Mouse (Mus musculus): ENCODE data around the gene Arvcf.

The Arvcf gene

DNA sequence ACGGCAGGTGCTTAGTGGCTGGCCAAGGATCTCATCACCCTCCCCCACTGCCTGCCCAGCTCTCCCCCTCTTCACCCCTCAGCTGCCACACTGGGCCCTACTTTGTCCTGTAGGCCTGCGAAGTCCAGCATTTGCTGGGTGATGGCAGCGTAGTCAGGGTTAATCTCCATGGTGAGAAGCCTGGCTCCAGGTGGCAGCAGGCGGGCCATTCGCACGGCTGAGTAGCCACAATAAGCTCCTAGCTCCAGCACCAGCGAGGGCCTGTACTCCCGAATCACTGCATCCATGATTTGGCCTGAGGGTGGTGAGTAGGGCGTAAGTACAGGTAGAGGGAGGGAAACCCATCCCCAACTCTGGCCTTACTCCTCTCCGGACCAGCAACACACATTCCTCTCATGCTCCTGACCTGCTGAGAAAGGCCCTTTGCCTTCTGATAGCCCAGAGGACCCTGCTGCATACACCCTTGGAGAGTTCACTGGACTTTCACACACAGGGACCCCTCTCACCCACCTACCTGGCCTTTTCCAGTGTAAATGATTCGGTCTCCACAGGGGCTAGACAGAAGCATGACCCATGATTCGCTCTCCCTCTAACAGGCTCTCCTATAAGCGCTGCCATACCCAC is 63.2 kb downstream of the Arvcf start:
- DNase-seq: peak in 1 of 2 experiments; percentile 54

DNA sequence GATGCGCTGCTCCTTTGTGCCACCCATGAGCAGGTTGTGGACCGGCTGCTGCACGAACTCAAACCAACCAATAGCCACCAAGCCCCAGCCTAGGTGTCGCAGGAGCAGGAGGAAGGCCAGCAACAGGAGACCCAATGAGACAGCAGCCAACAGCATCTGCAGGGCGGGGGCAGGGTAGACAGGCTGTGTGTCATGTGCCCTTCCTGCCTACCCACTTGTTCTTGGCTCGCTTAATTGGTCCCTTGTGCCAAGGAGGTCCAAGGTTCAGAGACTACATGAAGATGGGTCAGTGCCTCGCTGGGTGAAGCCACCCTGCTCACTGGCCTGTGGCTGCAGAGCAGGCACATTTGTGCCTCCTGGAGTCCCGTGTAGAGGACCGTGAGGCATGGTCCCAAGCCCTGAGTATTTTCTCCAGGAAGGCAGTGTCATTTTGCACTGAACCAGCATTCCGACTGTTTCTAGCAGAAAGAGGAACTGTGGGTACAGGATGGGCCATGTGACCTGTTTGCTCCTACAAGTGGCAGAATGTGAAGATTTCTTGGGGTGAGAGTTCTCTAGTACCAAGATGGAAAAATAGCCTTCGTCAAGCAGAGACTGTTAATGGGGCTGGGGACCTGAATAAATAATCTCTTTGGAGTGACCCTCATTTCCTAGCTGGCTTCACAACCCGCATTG is 64.0 kb downstream of the Arvcf start:
- DNase-seq: peak; percentile 51 to 58

DNA sequence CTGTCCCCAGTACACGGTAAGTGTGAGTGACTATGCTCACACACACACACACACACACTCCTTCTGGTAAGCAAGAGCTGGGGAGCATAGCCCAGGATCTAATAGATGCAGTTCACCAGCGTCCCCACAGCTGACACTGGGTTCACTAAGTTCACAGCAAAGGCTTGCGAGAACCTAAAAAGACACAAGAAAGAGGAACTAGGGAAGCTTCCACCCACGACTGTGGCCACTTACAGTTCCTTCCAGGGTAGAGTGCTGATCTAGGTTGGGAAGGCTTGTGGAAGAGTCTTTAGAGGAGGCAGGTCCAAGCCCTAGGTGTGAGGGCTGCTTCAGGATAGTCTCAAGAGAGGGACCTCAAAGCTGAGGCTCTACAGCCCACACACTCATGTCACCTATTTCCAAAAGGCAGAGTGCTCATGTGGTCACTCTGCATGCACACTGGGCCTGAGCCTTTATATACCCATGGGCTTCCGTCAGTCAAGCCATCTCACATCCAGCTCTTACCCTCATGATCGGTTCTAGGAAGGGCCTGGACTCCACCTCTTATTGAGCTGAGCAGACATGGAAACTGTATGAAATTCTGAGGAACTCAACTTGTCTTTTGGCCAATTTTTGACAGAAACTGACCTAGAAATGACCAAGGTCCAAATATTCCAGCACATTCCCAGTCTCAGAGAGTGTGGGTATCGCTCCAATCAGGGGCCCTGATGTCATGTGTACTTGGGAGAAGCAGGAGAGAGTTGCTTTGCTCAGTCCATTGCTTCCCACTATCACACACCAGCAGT is 65.2 kb downstream of the Arvcf start:
- DNase-seq: no peak

DNA sequence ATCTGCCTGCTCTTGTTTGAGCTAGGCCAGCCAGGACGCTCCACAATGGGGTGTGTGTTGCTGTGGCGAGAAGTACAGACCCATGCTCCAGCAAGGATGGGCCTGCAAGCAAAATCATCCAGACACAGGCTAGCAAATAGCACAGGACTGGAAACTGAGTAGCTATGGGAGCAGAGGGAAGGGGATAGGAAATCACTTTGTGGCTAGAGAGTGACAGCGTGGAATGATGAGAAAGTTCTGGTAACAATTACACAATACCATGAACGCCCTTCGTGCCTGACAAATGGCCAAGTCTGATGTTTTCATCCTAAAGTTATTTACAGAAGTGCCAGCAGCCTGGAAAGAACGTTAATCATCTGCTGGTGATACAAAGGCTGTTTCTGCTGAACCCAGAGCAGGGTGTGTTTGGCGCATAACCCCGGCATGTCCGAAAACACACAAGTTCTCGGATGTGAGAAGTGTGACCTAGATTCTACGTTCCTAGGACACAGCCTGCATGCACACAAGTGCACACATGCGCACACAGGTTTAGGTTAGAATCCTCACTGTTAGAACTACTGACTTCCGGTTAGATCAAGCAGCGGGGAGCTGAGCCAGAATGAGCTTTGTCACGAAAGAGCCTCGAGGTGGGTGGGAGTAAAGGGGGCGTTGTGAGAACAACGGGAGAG is 68.2 kb downstream of the Arvcf start:
- no peak for DNase-seq

DNA sequence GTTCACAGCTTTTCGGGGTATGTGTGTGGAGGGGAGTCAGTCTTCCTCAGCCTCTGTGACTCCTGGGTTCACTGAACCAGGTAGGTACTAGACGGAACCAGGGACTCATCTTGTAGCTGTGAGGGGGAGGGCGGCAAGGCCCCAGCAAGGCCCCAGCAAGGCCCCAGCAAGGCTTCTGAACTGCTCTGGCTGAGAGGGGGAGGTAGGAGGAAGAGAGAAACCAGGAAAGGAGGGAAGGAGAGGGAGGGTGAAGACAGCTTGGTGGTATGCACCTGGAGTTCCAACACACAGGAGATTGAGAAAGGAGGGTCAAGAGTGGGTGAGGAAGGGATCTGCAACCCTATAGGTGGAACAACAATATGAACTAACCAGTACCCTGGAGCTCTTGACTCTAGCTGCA is 68.9 kb downstream of the Arvcf start:
- DNase-seq: no peak

DNA sequence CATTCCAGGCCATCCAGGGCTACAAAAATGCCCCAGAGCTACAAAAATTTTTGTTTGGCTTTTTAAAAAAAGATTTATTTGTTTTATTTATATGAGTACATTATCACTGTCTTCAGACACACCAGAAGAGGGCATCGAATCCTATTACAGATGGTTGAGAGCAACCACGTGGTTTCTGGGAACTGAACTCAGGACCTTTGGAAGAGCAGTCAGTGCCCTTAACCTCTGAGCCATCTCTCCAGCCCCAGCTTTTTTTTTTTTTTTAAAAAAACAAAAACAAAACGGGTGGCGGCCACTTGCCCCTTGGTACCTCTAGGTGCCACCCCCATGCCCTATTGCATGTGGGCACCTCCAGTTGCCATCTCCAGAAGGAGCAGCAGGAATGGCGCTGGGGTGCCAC is 69.5 kb downstream of the Arvcf start:
- DNase-seq: no peak

DNA sequence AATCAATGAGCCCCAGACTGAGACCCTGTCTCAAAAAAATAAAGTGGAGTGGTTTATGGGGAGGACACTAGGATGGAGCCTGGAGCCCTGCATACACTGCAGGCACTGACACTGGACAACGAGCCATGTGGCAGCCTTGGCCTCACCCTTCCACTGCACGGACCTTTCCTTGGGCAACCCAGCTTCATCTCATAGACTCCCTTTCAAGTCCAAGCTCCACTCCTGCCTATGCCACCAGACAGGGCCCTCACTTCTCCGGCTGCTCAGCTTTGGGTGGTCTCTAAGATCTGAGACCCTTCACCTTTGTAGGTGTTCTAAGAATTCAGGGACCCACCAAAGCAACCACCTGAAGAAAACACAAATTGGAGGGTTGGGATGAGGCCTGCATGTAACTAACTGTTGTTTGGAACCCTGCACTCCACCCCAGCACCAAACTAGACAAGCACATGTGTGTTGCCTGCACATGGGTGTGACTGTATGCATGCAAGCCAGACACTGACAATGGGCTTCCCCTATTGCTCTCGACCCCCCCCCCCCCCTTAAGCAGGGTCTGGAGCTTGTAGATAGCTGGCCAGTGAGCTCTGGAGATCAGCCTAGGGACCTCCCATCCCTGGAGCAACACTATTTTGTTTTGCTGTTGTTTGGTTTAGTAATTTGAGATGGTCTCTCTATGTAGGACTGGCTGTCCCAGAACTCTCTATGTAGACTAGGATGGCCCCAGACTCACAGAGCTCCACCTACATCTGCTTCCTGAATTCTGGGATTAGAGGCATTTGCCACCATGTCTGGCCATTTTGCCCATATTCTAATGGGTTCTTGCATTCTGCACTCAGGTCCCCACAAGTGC is 71.0 kb downstream of the Arvcf start:
- no peak for DNase-seq

DNA sequence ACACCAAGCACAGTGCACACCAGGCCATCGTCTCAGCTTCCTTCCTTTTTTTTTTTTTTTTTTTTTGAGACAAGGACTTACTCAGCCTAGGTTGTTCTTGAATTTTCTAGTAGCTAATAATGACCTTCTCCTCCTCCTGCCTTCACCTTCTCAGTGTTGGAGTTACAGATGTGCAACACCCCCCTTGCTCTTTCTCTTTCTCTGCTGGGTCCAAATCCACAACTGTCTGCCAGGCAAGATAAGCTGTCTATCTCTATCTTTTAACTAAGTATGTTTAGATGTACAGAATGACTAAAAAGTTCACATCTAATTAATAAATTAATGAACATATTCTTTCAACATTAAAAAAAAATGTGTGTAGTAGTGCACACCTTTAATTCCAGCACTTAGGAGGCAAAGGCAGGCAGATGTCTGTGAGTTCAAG is 71.6 kb downstream of the Arvcf start:
- DNase-seq: no peak

DNA sequence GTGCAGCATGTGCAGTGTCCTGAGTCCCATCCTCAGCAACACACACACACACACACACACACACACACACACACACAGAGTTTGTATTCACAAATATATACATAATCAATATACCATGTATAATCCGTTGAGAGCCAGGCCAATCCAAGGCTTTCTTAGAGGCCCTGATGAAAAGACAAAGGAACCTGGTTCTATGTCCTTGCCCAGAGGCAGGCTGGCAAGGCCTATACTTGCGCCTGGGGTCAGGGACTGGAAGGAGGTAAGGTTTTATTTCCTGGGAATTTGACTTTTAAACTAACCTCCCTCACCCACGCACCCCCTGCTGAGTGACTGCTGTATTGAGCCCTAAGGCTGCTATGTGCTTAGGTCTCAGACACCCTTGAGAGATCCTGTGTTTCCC is 72.6 kb downstream of the Arvcf start:
- no peak for DNase-seq

DNA sequence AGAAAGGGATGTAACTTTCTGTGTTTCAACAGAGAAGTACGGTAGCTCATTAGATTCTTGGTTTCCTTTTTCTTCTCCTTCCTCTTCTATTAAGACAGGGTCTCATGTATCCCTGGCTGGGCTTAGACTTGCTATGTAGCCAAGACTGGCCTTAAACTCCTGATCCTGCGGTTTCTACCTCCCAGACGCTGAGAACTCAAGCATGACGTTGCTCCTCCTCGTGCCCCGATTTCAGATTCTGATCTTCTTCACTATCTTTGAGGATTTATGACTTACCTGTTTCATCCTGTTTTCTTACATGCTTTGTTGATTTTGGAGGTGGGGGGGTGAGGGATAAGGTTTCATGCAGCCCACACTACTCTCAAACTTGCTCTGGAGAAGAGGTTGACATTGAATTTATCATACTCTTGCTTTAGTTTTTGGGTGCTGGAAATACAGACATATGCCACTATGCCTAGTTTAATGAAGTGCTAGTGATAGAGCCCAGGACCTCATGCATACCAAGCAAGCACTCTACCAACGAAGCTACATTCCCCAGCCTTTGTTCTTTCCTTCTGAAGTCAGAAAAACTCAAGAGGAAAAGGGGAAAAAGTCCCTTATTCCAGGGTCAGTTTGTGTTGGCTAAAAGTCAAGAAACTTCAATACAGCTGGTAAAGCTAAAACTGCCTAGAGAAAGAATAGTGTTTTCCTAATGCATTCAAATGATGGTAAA is 75.4 kb downstream of the Arvcf start:
- no peak for DNase-seq

DNA sequence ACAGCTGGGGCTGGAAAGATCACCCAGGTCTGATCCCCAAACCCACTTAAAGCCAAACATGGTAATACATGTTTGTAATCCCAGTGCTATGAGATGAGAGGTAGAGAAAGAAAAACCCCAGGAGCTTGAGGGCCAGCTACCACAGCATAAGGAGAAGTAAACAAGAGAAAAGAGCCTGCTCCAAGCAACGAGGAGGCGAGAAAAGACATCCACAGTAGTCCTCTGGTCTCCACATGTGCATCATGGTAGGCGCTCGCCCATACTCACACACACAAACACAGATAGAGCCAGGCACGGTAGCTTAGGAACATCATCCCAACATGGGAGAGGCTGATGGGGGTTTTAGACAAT is 75.9 kb downstream of the Arvcf start:
- no peak for DNase-seq

DNA sequence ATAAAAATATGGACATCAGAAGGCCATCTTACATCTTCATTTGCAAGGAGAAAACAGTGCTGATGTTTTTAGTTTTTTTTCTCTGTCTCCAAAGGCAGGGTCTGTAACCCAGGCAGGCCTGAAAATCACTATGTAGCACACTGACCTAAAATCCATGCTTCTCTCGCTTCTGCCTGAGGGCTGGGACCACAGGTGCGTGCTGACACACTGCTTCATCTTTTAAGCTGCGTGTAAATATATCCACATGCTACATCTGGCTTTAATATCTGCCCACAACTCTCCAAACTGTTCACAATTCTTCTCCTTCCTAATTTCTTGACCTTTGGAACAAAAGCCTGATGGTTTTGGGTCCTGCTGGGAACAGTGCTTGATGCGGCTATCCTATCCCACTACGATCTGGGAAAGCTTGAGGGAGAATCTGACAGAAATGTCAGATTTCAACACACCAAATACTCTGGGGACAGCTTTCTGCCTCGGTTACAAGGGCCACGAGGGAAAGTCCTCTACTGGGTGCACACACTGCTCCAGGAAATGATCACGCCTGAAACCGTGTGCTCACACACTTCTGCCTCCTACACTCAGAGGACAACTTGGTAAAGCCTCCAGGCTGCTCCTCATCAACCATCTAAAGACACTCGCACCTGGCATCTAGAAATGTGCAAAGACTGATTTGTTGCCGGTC is 76.5 kb downstream of the Arvcf start:
- DNase-seq: no peak

DNA sequence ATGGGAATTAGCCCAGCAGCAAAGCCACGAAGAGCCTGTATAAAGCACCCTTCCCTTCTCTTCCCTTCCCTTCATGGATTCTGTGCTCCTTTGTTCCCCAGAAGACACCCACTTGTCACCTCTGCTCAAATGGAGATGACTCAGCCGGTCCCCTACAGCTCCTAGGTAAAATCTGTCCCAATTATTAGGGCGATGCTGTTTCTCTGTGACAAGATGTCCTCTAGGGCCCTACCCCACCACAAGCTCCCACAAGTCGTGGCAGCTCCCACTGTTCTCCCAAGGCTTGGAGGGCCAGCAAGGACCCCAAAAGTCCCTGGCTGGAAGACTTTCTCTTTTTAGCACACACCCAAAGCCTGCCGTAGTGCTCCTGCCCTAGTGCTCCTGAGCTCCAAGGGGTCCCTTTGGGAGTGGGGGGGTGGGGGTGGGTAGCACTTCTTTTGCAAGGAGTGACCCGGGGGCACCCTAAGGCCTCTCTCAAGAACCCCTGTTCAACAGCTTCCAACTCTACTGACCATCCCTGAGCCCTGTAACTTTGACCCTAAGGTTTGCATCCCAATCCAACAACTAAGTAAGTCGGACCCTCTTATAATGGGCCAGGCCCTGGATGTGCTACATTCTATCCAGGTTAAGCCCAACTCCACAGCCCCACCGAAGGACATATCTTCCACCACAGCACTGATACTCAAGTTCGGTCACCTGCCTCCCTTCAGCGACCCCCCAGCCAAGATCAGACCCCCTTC is 77.7 kb downstream of the Arvcf start:
- DNase-seq: peak; percentile 33 to 40

DNA sequence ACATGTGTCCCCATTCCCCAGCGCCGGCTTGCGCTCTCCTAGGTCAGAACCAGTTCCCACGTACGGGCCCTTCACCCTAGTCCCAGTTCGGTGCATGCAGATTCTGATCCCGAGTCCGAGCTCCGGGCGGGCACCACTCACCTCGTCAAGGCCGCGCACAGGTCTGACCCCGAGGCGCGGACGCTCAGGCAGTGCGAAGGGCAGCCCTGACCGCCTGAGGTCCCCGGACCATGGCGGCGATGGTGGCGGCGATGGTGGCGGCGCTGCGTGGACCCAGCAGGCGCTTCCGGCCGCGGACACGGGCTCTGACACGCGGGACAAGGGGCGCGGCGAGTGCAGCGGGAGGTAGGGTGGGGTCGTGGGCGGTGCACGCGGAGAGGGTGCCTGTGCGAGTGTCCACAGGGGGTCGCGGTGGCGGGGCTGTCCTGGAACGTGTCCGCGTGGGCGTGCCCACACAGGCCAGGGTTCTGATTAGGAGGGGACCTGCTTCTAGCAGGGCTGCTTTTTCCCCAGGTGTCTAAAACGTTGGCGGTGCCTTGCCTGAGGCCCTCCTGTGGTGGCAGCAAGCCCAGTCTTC is 78.3 kb downstream of the Arvcf start, which contains the start of gene Txnrd2:
Txnrd2 (plus strand) TSS at position 170 of the 577 bp plus-strand sequence.
- DNase-seq: peak; percentile 75 to 84

DNA sequence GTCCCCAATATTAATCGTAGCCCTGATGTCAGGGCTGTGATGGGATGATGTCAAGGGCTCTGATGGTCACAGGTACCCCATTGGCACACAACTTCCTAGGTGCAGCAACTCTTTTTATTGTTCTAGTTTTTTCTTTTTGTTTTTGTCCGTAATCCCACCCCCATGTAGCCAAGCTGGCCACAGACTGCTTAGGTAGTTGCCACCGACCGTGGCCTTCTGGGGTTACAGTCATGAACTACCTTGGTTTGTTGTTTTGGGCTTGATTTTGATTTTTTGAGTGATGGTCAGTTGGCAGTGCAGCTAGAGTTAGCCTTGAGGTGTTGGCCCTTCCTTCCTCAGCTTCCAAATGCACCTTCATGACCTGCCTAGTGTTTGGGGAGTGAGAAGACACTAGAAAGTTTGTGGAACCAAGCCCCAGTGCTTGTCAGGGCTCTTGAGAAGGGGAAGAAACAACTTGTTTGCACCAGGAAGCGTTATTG is 78.9 kb downstream of the Arvcf start, which contains the start of gene Comt:
Comt (minus strand) TSS at position 51 of the 479 bp plus-strand sequence.
- DNase-seq: no peak

DNA sequence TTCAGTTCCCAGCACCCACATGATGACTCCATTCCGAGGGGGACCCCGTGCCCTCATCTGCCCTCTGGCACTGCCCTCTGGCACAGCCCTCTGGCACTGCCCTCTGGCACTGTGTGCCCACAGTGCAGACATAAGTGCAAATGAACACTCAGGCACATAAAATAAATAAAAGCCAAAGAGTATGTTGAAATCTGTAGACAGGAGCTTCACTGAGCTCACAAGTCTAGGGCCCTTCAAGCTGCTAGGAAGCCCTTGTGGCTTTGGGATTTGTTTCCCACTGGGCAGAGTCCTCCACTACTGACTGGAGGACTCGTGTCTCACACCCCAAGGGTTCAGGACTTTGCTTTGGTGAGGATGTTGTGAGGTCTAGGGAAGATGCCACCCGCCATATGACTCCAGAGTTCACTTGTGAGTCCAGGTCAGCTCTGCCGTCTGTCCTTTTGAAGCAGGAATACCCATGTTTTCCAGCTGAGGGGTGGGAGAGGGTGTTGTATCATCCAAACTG is 80.1 kb downstream of the Arvcf start:
- DNase-seq: no peak

DNA sequence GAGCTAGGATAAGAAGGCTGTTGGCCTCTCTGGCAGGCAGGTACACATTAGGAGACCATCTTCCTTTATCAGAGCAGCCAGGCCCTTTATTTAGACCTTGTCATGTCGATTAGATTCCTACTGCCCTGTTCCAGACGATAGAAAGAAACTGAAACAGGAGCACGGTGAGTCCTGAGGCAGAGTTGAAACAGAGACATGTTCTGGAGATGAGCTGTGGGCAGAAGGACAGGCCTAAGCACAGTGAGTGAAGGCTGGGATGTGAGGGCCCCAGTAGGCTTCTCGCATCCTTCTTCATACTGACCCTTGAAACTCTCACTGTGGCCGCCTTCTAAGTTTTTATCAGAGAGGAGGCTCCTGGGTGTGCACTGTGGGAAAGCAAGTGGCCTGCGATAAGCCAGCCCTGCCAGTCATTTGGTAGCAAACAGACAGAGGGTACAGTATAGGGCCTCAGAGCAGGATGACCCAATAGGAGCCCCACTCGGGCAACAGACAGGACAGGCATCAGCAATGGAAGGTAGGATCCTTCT is 80.6 kb downstream of the Arvcf start:
- DNase-seq: no peak

DNA sequence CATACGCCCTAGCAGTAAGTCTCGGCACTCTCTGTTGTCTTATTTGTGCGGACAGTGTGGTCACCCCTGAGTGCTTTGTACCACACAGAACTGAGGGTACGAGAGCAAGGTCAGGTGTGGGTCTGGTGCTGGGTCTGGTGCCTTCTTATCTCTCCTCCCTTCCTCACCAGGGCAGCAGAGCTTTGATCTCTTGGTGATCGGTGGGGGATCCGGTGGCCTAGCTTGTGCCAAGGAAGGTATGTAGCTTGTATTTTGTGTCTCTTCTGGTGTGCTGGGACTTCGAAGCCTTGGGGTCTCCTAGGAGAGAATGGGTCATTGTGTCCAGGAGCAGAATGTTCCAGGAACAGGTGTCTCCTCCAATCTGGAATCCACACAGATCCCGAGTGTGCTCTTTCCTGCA is 81.7 kb downstream of the Arvcf start:
- no peak for DNase-seq

DNA sequence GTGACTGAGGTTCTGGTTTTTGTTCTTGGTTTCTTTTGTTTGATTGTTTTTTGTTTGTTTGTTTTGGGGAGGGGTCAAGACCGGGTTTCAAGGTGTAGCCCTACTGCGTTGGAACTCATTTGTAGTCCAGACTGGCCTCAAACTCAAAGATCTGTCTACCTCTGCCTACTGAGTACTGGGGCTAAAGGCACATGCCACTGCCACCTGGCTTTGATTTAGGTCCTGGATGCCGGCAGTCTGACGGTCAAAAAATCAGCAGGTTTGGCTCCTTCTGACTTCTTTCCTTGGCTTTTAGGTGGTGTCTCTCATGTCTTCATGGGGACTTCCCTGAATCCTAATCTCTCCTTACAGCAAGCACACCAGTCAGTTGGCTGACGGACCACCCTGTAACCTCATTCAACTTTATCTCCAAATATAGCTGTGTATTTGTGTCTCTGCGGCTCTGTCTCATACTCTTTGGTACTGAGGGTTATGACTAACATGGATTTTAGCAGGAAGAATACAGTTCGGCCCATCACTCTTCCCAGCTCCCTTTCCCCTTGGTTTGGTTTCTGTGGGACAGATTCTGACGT is 82.7 kb downstream of the Arvcf start:
- DNase-seq: no peak
